Mouse (Mus musculus) MEL (cell line): ENCODE results near the gene Phkg1. TPM values are rescaled to one million over a fixed set of nuclear protein-coding genes. Genes with fewer than 3 reads are reported as not detected.
A peak's percentile ranks its signal among the peaks of the same experiment; 100 is the strongest.
"Not testable (repeated sequence)": the region's sequence is repeated elsewhere in the genome, so short reads cannot be mapped to it uniquely, and the experiment has no call there.

Experiments used
- DNase-seq: peaks from one replicate; pipeline ENCODE4 v3.0.0; 2011; ENCODE audit warnings: low read depth, low spot score
- H3K27ac ChIP-seq: 2 replicates; pipeline ENCODE4 v1.5.1; 2012; ENCODE audit warnings: low read depth, mild to moderate bottlenecking, control low read depth, low read length, moderate library complexity; ENCODE audit not compliant: control insufficient read depth
- H3K27me3 ChIP-seq, 2 experiments: fragments of 150-350 bp in 1 of 2; sonication (generic) in 1 of 2; 2 replicates each; pipeline ENCODE4 v1.6.1; 2012; ENCODE audit warnings: low read length in 2 of 2, mild to moderate bottlenecking in 2 of 2, improper control_type of control experiment in 1 of 2, moderate library complexity in 1 of 2; ENCODE audit not compliant: insufficient read depth in 2 of 2, control insufficient read depth in 1 of 2
- H3K36me3 ChIP-seq, 2 experiments: 2 replicates each; pipeline ENCODE4 v1.6.1; 2012 to 2014; ENCODE audit warnings: low read length in 2 of 2, improper control_type of control experiment in 1 of 2, inconsistent platforms in 1 of 2, mild to moderate bottlenecking in 1 of 2; ENCODE audit not compliant: insufficient read depth in 2 of 2, control insufficient read depth in 1 of 2
- H3K4me1 ChIP-seq, 2 experiments: fragments of 150-350 bp in 1 of 2; sonication (generic) in 1 of 2; 2 replicates each; pipeline ENCODE4 v1.6.1; 2012; ENCODE audit warnings: low read length in 2 of 2, improper control_type of control experiment in 1 of 2, mild to moderate bottlenecking in 1 of 2; ENCODE audit not compliant: insufficient read depth in 2 of 2, control insufficient read depth in 1 of 2
- H3K4me3 ChIP-seq, 2 experiments: fragments of 150-350 bp in 1 of 2; sonication (generic) in 1 of 2; 2 replicates each; pipeline ENCODE4 v1.5.1; 2012; ENCODE audit warnings: low read depth in 2 of 2, low read length in 2 of 2, mild to moderate bottlenecking in 2 of 2, moderate library complexity in 2 of 2, control low read depth in 1 of 2, improper control_type of control experiment in 1 of 2; ENCODE audit not compliant: control insufficient read depth in 1 of 2, insufficient read depth in 1 of 2
- H3K79me2 ChIP-seq: 2 replicates; pipeline ENCODE4 v1.6.1; 2012; ENCODE audit warnings: mild to moderate bottlenecking, low read length, moderate library complexity; ENCODE audit not compliant: control insufficient read depth, poor library complexity, insufficient read depth
- H3K9ac ChIP-seq: 2 replicates; pipeline ENCODE4 v1.6.1; 2012; ENCODE audit warnings: low read depth, mild to moderate bottlenecking, control low read depth, low read length, moderate library complexity; ENCODE audit not compliant: control insufficient read depth, poor library complexity, severe bottlenecking
- H3K9me3 ChIP-seq: fragments of 150-350 bp; sonication (generic); replicated peaks from 2 replicates; pipeline ENCODE4 v1.6.1; 2012; ENCODE audit warnings: mild to moderate bottlenecking, low read length, improper control_type of control experiment, moderate library complexity; ENCODE audit not compliant: insufficient read depth
- BHLHE40 ChIP-seq: IDR thresholded peaks from 2 replicates; pipeline ENCODE4 v1.6.1; 2012; ENCODE audit warnings: low read depth, mild to moderate bottlenecking, inconsistent platforms, low read length, improper control_type of control experiment, borderline replicate concordance
- ELF1 ChIP-seq: IDR thresholded peaks from 2 replicates; pipeline ENCODE4 v1.6.1; 2014; ENCODE audit warnings: low read depth, mild to moderate bottlenecking, inconsistent platforms, low read length, improper control_type of control experiment, moderate library complexity
- EP300 ChIP-seq, 2 experiments: IDR thresholded peaks; 2 replicates each; pipeline ENCODE4 v1.6.1; 2011; ENCODE audit warnings: improper control_type of control experiment in 2 of 2, low read length in 2 of 2, low read depth in 1 of 2, mild to moderate bottlenecking in 1 of 2
- ETS1 ChIP-seq: IDR thresholded peaks from 2 replicates; pipeline ENCODE4 v1.6.1; 2012; ENCODE audit warnings: low read depth, mild to moderate bottlenecking, inconsistent platforms, low read length, improper control_type of control experiment, moderate library complexity
- GABPA ChIP-seq: IDR thresholded peaks from 2 replicates; pipeline ENCODE4 v1.6.1; 2012; ENCODE audit warnings: low read depth, mild to moderate bottlenecking, inconsistent platforms, low read length, improper control_type of control experiment, moderate library complexity
- GATA1 ChIP-seq: IDR thresholded peaks from 2 replicates; pipeline ENCODE4 v1.6.1; 2011; ENCODE audit warnings: low read depth, low read length, improper control_type of control experiment
- HCFC1 ChIP-seq: IDR thresholded peaks from 2 replicates; pipeline ENCODE4 v1.6.1; 2012; ENCODE audit warnings: low read depth, mild to moderate bottlenecking, inconsistent platforms, low read length, improper control_type of control experiment, moderate library complexity
- MAZ ChIP-seq: IDR thresholded peaks from 2 replicates; pipeline ENCODE4 v1.6.1; 2012; ENCODE audit warnings: low read depth, mild to moderate bottlenecking, inconsistent platforms, low read length, improper control_type of control experiment
- NRF1 ChIP-seq: IDR thresholded peaks from 2 replicates; pipeline ENCODE4 v1.6.1; 2014; ENCODE audit warnings: low read depth, mild to moderate bottlenecking, inconsistent platforms, low read length, improper control_type of control experiment, moderate library complexity; ENCODE audit not compliant: poor library complexity, insufficient read depth, severe bottlenecking
- POLR2A ChIP-seq, 2 experiments: IDR thresholded peaks; 2 replicates each; pipeline ENCODE4 v1.6.1; 2011 to 2012; ENCODE audit warnings: low read length in 2 of 2, mild to moderate bottlenecking in 2 of 2, control low read depth in 1 of 2, improper control_type of control experiment in 1 of 2, low read depth in 1 of 2, moderate library complexity in 1 of 2; ENCODE audit not compliant: control insufficient read depth in 1 of 2, insufficient read depth in 1 of 2, poor library complexity in 1 of 2
- RAD21 ChIP-seq: IDR thresholded peaks from 2 replicates; pipeline ENCODE4 v1.6.1; 2011; ENCODE audit warnings: mild to moderate bottlenecking, low read depth, low read length, improper control_type of control experiment
- SIN3A ChIP-seq: IDR thresholded peaks from 2 replicates; pipeline ENCODE4 v1.6.1; 2012; ENCODE audit warnings: low read length, improper control_type of control experiment, inconsistent platforms
- SMC3 ChIP-seq: IDR thresholded peaks from 2 replicates; pipeline ENCODE4 v1.6.1; 2011; ENCODE audit warnings: low read depth, low read length, improper control_type of control experiment
- TBP ChIP-seq: IDR thresholded peaks from 2 replicates; pipeline ENCODE4 v1.8.0; 2011; ENCODE audit warnings: low read depth, low read length, improper control_type of control experiment
- TCF12 ChIP-seq: IDR thresholded peaks from 2 replicates; pipeline ENCODE4 v1.6.1; 2014; ENCODE audit warnings: low read depth, mild to moderate bottlenecking, inconsistent platforms, low read length, improper control_type of control experiment, moderate library complexity
- UBTF ChIP-seq: IDR thresholded peaks from 2 replicates; pipeline ENCODE4 v1.6.1; 2012; ENCODE audit warnings: low read depth, mild to moderate bottlenecking, inconsistent platforms, low read length, improper control_type of control experiment, moderate library complexity, borderline replicate concordance; ENCODE audit not compliant: insufficient read depth
- ZC3H11A ChIP-seq: IDR thresholded peaks from 2 replicates; pipeline ENCODE4 v1.6.1; 2012; ENCODE audit warnings: low read depth, mild to moderate bottlenecking, inconsistent platforms, low read length, improper control_type of control experiment
- ZMIZ1 ChIP-seq: IDR thresholded peaks from 2 replicates; pipeline ENCODE4 v1.6.1; 2012; ENCODE audit warnings: low read depth, mild to moderate bottlenecking, inconsistent platforms, low read length, improper control_type of control experiment, moderate library complexity
- ZNF384 ChIP-seq: IDR thresholded peaks from 2 replicates; pipeline ENCODE4 v1.6.1; 2012; ENCODE audit warnings: low read depth, mild to moderate bottlenecking, inconsistent platforms, low read length, improper control_type of control experiment
- polyA plus RNA-seq, 2 experiments: library from polyadenylated mRNA; stranded (reverse) in 1 of 2; unstranded in 1 of 2; fragments of >175 nt in 1 of 2; fragments of >200 nt in 1 of 2; gene quantifications; 2 replicates each; pipeline versions ENCODE4 v1.2.1 to v1.2.4; 2012; ENCODE audit warnings: low replicate concordance in 2 of 2, low read depth in 1 of 2; ENCODE audit not compliant: insufficient read length in 2 of 2, insufficient read depth in 1 of 2, missing spikeins in 1 of 2
- total RNA-seq: library from RNA; depleted of rRNA; stranded (reverse); fragments of 300-350 nt; gene quantifications from 2 replicates; pipeline ENCODE4 v1.2.3, GENCODE M21; 2012

The Phkg1 gene
- total and polyA plus RNA-seq, 3 experiments, result 0.62 to 0.72 TPM; not detected in 1

- no peaks in the 10 kb centered on the region for H3K27me3 ChIP-seq
- no peak overlapping the region for H3K27ac ChIP-seq
- peak overlapping the region; percentile 19; the same call in 1 of the 2 replicates for H3K9ac ChIP-seq
- TF ChIP-seq GATA1 (peak; percentile 62; the same call in 1 of the 2 replicates), ZMIZ1 (no peak)
- no peaks in the 10 kb centered on the region for H3K9me3 ChIP-seq
- H3K4me3 ChIP-seq, result peak overlapping the region in 1 of 2 experiments; percentile 93; a peak in 2 of 4 replicates
- H3K36me3 ChIP-seq, result peaks cover 6 to 37% of the 10 kb centered on the region in 2 experiments
- peaks cover 36% of the 10 kb centered on the region for H3K79me2 ChIP-seq
- peaks cover 26 to 28% of the 10 kb centered on the region in 2 experiments for H3K4me1 ChIP-seq
- peak; percentile 51 for DNase-seq
Observed at GRCm38 (mm10) chr5:129943402-129943801, 45.1 kb upstream of the Phkg1 start.

- peak overlapping the region; percentile 71 to 93 for H3K4me3 ChIP-seq
- TF ChIP-seq ETS1 (peak; percentile 21; the same call in 1 of the 2 replicates), POLR2A (IDR thresholded peaks at IDR 0.05; ENCODE audit: control insufficient read depth in 1 of 2, insufficient read depth in 1 of 2, low read depth in 1 of 2, low read length in 2 of 2, poor library complexity in 1 of 2) (0 out of 4 replicates have a peak, but pooled peaks of 1 of the 2 experiments have one; percentile 20), TCF12 (0 out of 2 replicates have a peak, but pooled peaks have one; percentile 13), SIN3A (peak; percentile 55), UBTF (0 out of 2 replicates have a peak, but pooled peaks have one; percentile 74), EP300 (IDR thresholded peaks at IDR 0.05; ENCODE audit: low read depth in 1 of 2, low read length in 2 of 2) (peak in 1 of 2 experiments; percentile 7; a peak in 1 of 4 replicates)
- DNase-seq, result peak; percentile 77
Observed at GRCm38 (mm10) chr5:129942073-129942939, 44.0 kb upstream of the Phkg1 start.

GRCm38 (mm10) chr5:129941495-129942045 is 43.2 kb upstream of the Phkg1 start, which contains the start of gene Vkorc1l1:
TSS of gene Vkorc1l1 (plus strand) at chr5:129941970.
- peak; percentile 99 for DNase-seq
- Histone ChIP-seq H3K36me3 (peaks cover 6 to 20% of the 10 kb centered on the region in 2 experiments), H3K79me2 (peaks cover 25% of the 10 kb centered on the region), H3K4me3 (peak within 1 kb of the TSS; percentile 71 to 93), H3K4me1 (peaks cover 15% of the 10 kb centered on the region in 2 experiments), H3K9ac (peak within 1 kb of the TSS; percentile 71), H3K27me3 (no peaks in the 10 kb centered on the region), H3K9me3 (no peaks in the 10 kb centered on the region), H3K27ac (peak within 1 kb of the TSS; percentile 56)
- TF ChIP-seq SMC3, result no peak
- TF ChIP-seq ETS1, result no peak
- TF ChIP-seq NRF1, result peak; percentile 94
- no peak for TF ChIP-seq EP300 (IDR thresholded peaks at IDR 0.05; ENCODE audit: low read depth in 1 of 2, low read length in 2 of 2)
- no peak for TF ChIP-seq BHLHE40
- TF ChIP-seq TBP, result peak; percentile 78; the same call in 1 of the 2 replicates
- TF ChIP-seq GATA1, result no peak
- 0 out of 2 replicates have a peak, but pooled peaks have one; percentile 31 for TF ChIP-seq MAZ
- TF ChIP-seq ZNF384, result no peak
- TF ChIP-seq GABPA, result no peak
- TF ChIP-seq ZC3H11A, result no peak
- no peak for TF ChIP-seq RAD21
- TF ChIP-seq ELF1, result peak; percentile 67; the same call in 1 of the 2 replicates
- TF ChIP-seq HCFC1, result 0 out of 2 replicates have a peak, but pooled peaks have one; percentile 25

More at GRCm38 (mm10) chr5:129942073-129942939, 44.0 kb upstream of the Phkg1 start:
- peaks cover 20 to 22% of the 10 kb centered on the region in 2 experiments for H3K4me1 ChIP-seq
- peaks cover 29% of the 10 kb centered on the region for H3K79me2 ChIP-seq
- H3K36me3 ChIP-seq, result peaks cover 6 to 26% of the 10 kb centered on the region in 2 experiments
- not testable (repeated sequence) for H3K9me3 ChIP-seq, H3K27me3 ChIP-seq
- peak overlapping the region; percentile 71 for H3K9ac ChIP-seq
- H3K27ac ChIP-seq, result peak overlapping the region; percentile 56
